Mouse (Mus musculus): ENCODE data around the gene Ms4a4b.
"Not testable (repeated sequence)": the region's sequence is repeated elsewhere in the genome, so short reads cannot be mapped to it uniquely, and the experiment has no call there.

Ms4a4b gene

GRCm38 (mm10) chr19:11491406-11492189 is 48.2 kb downstream of the Ms4a4b start:
- no peak for DNase-seq

GRCm38 (mm10) chr19:11492671-11493070 is 49.3 kb downstream of the Ms4a4b start:
- no peak for DNase-seq

- no peak for DNase-seq
These were observed 51.2 kb downstream of the Ms4a4b start for GRCm38 (mm10) chr19:11494519-11494918.

- DNase-seq = no peak
These were observed 53.0 kb downstream of the Ms4a4b start for GRCm38 (mm10) chr19:11496361-11496760.

DNA sequence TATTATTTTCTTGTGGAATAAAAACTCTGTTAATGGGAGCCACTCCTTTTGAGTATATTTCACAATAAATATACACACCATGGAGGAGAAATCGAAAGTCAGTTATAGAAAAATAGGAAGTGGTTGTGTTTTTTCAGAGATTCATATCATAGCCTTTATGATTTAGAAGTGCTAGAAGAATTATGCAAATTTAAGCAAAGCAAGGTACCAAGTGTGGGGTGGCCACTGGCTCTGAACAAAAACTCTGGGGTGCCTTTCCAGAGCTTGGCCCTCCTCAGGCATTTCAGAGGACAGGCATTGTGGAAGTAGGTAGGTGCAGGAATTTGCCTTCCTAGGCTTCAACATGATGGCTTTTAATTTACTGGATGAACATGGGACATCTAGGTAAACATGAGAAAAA is 53.9 kb downstream of the Ms4a4b start:
- DNase-seq = not testable (repeated sequence)

GRCm38 (mm10) chr19:11500796-11501195 is 57.4 kb downstream of the Ms4a4b start:
- DNase-seq = no peak

- DNase-seq = no peak
These were observed 58.0 kb downstream of the Ms4a4b start for GRCm38 (mm10) chr19:11501326-11501725.

- DNase-seq = no peak
These were observed 61.5 kb downstream of the Ms4a4b start for GRCm38 (mm10) chr19:11504857-11505256.

DNA sequence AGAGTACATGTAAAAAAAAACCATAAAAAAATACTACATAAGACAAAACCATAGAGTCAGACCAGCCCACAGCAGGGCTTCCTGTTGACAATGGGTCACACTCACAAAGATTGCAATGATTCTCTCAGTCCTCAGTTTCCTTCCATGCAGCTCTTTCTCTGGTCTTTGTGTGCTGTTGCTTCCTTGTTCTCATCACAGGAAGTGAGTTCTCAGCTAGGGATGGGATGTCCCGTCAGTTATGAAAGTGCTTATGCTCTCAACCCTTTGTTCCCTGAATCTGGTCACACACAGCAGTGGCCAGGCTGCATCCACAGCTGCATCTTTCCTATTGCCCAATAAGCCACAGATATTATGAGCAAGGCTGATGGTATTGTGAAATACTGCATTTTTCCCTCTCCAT is 70.1 kb downstream of the Ms4a4b start:
- DNase-seq = no peak

DNA sequence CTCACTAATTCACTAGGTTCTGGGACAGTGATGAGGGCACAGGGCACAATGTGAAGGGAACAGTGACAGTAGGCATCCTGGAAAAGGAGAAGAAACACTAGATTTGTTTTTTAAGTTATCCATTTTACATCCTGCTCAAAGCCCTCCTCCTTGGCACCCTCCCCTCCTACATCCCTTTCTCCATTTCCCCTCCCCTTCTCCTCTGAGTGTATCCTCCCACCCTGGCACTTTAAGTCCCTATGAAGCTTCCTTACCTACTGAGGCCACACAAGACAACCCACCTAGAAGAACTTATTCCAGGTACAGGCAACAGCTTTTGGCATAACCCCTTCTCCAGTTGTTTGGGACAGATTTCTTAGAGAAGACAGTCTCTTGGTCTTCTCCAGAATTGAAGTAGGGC is 72.9 kb downstream of the Ms4a4b start, which contains the start of gene Ms4a6b:
Gene Ms4a6b, plus strand, starts transcription at position 267 of the 400 bp plus-strand sequence.
- DNase-seq = no peak
